Mouse (Mus musculus) testis, adult 2 months (tissue): ENCODE results near the gene Tec. TPM values are rescaled to one million over a fixed set of nuclear protein-coding genes. Genes with fewer than 3 reads are reported as not detected.

Experiments
- H3K27ac ChIP-seq: fragments of 200-500 bp; 2 replicates; pipeline ENCODE4 v1.5.1; 2012; ENCODE audit warnings: low read depth, low read length; ENCODE audit not compliant: control insufficient read depth, insufficient read depth
- H3K27me3 ChIP-seq: fragments of 200-500 bp; 2 replicates; pipeline ENCODE4 v1.6.1; 2012; ENCODE audit warnings: mild to moderate bottlenecking, low read length, moderate library complexity; ENCODE audit not compliant: control insufficient read depth, insufficient read depth
- H3K36me3 ChIP-seq: fragments of 200-500 bp; 2 replicates; pipeline ENCODE4 v1.6.1; 2012; ENCODE audit warnings: mild to moderate bottlenecking, low read length; ENCODE audit not compliant: control insufficient read depth, insufficient read depth
- H3K4me1 ChIP-seq: fragments of 200-500 bp; 2 replicates; pipeline ENCODE4 v1.6.1; 2012; ENCODE audit warnings: low read length; ENCODE audit not compliant: control insufficient read depth, insufficient read depth
- H3K4me3 ChIP-seq: fragments of 200-500 bp; 2 replicates; pipeline ENCODE4 v1.5.1; 2012; ENCODE audit warnings: low read depth, mild to moderate bottlenecking, low read length, moderate library complexity, mixed read lengths; ENCODE audit not compliant: control insufficient read depth
- CTCF ChIP-seq: fragments of 200-500 bp; IDR thresholded peaks from 2 replicates; pipeline ENCODE4 v1.5.1; 2012; ENCODE audit warnings: low read depth, mild to moderate bottlenecking, inconsistent platforms, low read length, moderate library complexity; ENCODE audit not compliant: control insufficient read depth, insufficient read depth, insufficient replicate concordance
- POLR2A ChIP-seq: fragments of 200-500 bp; IDR thresholded peaks from 2 replicates; pipeline ENCODE4 v1.6.1; 2012; ENCODE audit warnings: low read depth, mild to moderate bottlenecking, inconsistent platforms, low read length, moderate library complexity; ENCODE audit not compliant: control insufficient read depth
- polyA plus RNA-seq: library from polyadenylated mRNA; depleted of rRNA; stranded (reverse); fragments of >200 nt; gene quantifications from 2 replicates; pipeline ENCODE4 v1.2.3, GENCODE M21; 2012

Gene Tec
- polyA plus RNA-seq, 1 experiment, result 0.77 TPM

DNA sequence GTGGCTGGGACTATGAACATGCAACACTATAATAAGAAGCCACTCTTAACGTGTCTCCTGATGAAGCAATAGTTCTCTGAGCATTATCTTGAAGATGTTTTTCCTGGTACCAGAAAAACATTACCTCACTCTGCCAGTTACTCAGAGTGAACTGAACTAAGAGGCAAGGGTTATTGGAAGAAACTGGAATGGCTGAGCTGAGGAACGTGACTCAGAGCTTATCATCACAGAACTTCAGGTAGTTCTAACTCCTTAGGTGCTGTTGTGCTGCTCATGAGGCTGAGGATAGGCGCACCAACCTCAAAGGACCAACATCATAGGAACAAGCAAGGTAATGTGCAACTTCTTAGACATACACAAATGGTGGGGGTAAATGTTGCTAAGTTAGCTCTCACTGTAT, 28.6 kb downstream of the Tec start:
- Histone ChIP-seq H3K27ac (no peak overlapping the region), H3K36me3 (no peaks in the 10 kb centered on the region), H3K4me3 (no peak overlapping the region), H3K4me1 (peaks cover 2% of the 10 kb centered on the region; the same call in 1 of the 2 replicates), H3K27me3 (no peaks in the 10 kb centered on the region)
- TF ChIP-seq CTCF, result no peak
- no peak for TF ChIP-seq POLR2A

DNA sequence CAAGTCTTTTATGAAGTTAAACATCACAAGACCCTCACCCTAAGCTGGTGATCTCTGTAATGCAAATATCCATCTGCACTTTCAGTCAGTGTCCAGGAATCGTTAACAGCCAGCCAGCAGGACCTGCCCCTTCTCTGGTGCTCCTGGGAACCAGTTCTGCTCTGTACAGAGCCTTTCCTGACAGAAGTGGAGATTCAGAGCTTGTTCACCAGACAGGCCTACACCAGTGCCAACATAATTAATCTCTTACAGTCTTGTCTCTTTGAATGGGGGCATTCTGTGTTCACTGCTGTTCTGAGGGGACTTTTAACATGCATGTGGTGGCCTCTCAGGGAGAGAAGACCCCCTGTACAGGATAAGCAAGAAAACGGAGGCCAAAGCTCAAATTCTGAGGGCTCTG, 29.3 kb downstream of the Tec start:
- Histone ChIP-seq H3K4me3 (no peak overlapping the region), H3K27me3 (no peaks in the 10 kb centered on the region), H3K36me3 (no peaks in the 10 kb centered on the region), H3K4me1 (no peaks in the 10 kb centered on the region), H3K27ac (no peak overlapping the region)
- TF ChIP-seq CTCF (no peak), POLR2A (no peak)

DNA sequence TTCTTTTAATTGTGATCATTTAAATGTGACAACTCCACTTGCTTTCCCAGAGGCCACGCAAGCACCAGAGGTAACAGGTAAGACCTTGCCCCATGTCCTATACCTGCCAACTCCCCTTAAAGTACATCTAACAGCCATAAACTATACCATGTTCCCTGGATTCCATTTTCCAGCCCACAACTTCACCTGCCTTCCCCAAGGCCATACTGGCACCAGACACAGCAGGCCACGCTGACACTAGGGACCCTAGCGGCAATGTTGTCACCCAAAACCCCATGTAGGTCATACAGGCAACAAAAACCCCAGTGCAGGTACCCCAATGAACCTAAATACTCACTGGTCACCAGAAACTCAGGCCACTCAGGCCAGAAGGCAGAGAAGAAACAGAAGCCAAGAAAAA, 32.6 kb downstream of the Tec start:
- Histone ChIP-seq H3K36me3 (no peaks in the 10 kb centered on the region), H3K4me1 (no peaks in the 10 kb centered on the region), H3K27me3 (no peaks in the 10 kb centered on the region), H3K27ac (no peak overlapping the region), H3K4me3 (no peak overlapping the region)
- no peak for TF ChIP-seq POLR2A
- TF ChIP-seq CTCF, result no peak

DNA sequence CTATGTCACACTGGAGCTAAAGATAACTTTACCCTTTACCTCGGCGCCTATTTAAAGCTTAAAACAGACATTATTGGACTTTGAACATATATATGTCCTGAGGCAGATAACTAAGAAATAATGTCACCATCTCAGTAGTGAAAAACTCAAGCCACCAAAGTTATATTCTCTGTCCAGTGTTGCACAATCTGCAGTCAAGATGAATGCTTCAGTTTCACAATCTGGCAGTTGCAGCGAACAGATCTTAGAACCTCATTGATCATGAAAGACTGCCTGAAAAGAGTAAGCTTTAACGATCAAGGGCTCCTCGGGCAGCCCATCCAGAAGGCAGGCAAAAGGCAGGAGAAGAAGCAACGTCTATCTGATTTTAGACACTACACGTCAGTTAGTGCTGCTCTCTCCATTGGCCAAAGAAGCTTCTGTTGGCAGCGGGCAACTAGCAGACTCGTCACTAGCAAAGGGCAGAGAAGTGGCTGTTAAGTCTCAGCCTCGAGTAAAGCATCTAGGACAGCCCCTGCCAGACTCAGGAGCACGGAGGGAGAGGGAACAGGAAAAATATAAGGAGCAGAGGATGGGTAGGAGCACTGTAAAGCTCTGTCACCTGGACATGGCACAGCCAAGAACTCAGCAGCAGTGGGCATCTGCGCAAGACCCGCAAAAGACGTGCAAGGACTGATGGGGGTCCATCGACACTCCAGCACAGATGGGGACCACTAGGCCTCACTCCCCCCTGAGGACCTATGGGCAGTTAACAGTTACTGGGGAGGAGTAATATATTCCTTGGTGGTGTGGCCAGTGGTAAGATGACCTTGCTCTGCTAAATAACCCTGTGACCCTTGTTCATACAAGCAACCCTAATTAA, 35.1 kb downstream of the Tec start:
- Histone ChIP-seq H3K4me3 (no peak overlapping the region), H3K27ac (no peak overlapping the region), H3K36me3 (no peaks in the 10 kb centered on the region), H3K27me3 (no peaks in the 10 kb centered on the region), H3K4me1 (no peaks in the 10 kb centered on the region)
- TF ChIP-seq POLR2A (no peak), CTCF (no peak)

DNA sequence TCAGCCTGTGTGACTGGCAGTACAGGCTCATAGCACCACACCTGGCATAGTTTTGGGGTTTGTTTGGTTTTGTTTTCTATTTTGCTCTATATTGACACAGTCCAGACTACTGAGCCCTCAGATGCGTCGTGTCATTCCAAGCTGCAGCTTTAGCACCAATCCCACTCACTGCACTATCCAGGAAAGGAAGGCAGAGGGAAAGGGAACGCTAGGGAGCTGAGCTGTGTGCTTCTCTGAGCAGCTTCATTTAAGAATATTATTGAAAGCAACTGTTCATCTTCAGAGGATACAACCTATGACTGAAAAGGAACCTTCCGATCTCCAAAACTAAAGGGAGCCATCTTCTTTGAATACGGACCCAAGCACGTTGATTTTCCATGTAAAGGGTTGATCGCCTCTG, 36.1 kb downstream of the Tec start:
- Histone ChIP-seq H3K27ac (no peak overlapping the region), H3K36me3 (no peaks in the 10 kb centered on the region), H3K27me3 (no peaks in the 10 kb centered on the region), H3K4me1 (no peaks in the 10 kb centered on the region), H3K4me3 (no peak overlapping the region)
- TF ChIP-seq CTCF, result no peak
- no peak for TF ChIP-seq POLR2A

DNA sequence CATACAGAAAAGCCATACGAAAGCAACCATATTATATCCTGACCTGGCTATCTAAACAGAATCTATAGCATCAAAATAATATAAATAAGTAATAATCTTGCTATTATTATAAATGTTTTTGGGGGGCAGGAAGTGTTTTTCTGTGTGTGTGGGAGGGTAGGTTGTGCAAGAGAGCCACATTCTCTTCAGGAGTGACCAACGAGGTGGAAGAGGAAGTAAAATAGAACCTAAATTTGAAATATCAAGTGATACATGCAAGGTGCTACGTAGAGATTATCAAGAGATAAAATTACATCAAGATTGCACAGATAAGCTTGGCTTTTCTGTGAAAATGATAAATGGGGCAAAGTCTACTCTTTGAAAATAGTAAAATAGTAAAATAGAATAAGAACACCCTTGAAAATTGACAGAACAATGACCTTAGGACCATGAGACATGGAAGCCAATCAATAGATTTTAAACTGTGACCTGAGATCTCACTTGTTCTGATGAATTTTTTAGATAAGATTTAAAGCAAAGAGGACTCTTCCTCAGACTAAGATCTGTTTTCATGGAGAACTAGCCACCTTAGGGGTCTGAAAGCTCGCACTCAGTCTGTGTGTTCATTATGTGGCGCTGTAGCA, 37.2 kb downstream of the Tec start:
- H3K27ac ChIP-seq, result no peak overlapping the region
- H3K36me3 ChIP-seq, result no peaks in the 10 kb centered on the region
- H3K27me3 ChIP-seq, result no peaks in the 10 kb centered on the region
- TF ChIP-seq CTCF (no peak), POLR2A (no peak)
- no peak overlapping the region for H3K4me3 ChIP-seq
- no peaks in the 10 kb centered on the region for H3K4me1 ChIP-seq

DNA sequence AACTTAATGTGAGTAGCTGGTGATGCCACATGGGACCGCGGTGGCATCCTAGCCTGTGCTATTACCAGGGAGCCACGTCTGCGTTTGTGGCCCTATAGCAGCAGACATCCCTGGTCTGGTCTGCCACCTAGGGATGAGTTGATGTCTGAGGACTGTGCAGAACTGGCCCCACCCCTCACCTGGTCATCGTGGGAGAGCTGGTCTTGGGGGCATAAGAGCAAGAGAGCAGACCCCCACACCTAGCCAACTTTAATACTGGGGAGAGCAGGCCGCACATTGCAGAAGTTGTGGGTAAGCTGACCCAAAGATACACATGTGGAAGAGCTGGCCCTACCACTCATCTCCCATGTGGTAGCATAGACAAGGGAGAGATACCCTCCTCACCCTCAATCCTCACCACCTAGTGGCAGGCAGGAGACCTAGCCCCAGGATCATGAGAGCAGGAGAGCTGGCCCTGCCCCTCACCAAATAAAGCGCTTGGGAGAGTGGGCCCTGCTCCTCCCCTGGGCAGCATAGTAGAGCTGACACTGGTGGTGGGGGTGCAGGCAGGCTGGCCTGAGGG, 38.7 kb downstream of the Tec start:
- TF ChIP-seq CTCF, result no peak
- no peak for TF ChIP-seq POLR2A
- H3K4me3 ChIP-seq, result no peak overlapping the region
- H3K27me3 ChIP-seq, result no peaks in the 10 kb centered on the region
- no peaks in the 10 kb centered on the region for H3K36me3 ChIP-seq
- H3K27ac ChIP-seq, result no peak overlapping the region
- no peaks in the 10 kb centered on the region for H3K4me1 ChIP-seq
